Mouse (Mus musculus): Measurements from ENCODE around the gene Mrpl58. TPM values are rescaled to one million over a fixed set of nuclear protein-coding genes. Genes with fewer than 3 reads are reported as not detected.

Mrpl58 gene
- total and polyA plus RNA-seq, 2 experiments from 2014 or later: 107 to 224 TPM

DNA sequence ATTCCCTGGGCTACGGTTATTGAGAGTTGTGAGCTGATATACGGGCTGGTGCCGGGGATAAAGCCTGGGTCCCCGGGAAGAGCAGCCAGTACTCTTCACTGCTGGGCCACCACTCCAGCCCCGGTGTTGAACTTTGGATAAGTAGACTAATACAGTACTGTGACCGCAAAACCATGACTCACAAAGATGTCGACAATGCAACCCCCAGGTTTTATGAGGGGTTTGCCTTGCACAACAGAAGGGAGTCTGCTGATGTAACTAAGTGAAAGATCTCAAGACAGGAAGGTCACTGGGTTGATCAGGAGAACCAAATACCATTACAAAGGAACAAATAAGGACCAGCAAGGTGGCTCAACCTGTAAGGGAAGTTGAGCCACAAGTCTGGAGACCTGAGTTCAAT is 26.8 kb upstream of the Mrpl58 start:
- peaks cover 12% of the 10 kb centered on the region; the same call in 1 of the 2 replicates for H3K4me1 ChIP-seq (ENCODE audit: control insufficient read depth, insufficient read depth)
- DNase-seq (ENCODE audit: low spot score) (no peak), ATAC-seq (ENCODE audit: insufficient read depth, low read depth) (no peak)
- H3K4me2 ChIP-seq (ENCODE audit: low read depth, low read length): no peak overlapping the region
- H3K4me3 ChIP-seq (ENCODE audit: low read depth, low read length): no peak overlapping the region
- TF ChIP-seq CTCF (IDR thresholded peaks at IDR 0.05; ENCODE audit: low read depth): no peak
- TF ChIP-seq EP300 (IDR thresholded peaks at IDR 0.05; ENCODE audit: low read depth): no peak
- WGBS: 65% methylated on average over 7 of the region's 7 CpGs
- no peaks in the 10 kb centered on the region for H3K36me3 ChIP-seq (replicated peaks; ENCODE audit: control insufficient read depth, insufficient read depth, low read length)
- no peak overlapping the region for H3K27ac ChIP-seq (ENCODE audit: low read depth)
- H3K9me3 ChIP-seq (replicated peaks; ENCODE audit: control insufficient read depth, low read length): no peaks in the 10 kb centered on the region; the same call in 1 of the 2 replicates
- H3K9ac ChIP-seq (replicated peaks; ENCODE audit: low read depth, low read length): no peak overlapping the region
- H3K27me3 ChIP-seq (ENCODE audit: control insufficient read depth, insufficient read depth, low read length): no peaks in the 10 kb centered on the region

DNA sequence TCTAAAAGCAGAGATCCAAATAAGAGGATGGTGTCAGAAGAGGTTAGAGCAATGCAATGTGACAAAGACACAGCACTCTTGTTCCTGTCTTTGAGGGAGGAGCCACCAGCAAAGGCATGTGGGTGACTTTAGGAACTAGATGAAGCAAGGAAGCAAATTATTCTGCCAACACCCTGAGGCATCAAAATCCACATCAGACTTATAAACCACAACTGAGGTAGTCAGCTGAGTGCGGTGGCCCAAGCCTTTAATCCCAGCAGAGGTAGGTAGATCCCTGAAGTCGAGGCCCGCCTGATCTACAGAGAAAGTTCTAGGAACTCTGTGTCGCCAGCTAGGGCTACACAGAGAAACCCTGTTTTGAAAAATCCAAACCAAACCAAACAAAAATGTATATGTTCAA is 26.3 kb upstream of the Mrpl58 start:
- ATAC-seq (ENCODE audit: insufficient read depth, low read depth) (no peak), DNase-seq (ENCODE audit: low spot score) (no peak)
- H3K36me3 ChIP-seq (replicated peaks; ENCODE audit: control insufficient read depth, insufficient read depth, low read length): no peaks in the 10 kb centered on the region
- no peak for TF ChIP-seq EP300 (IDR thresholded peaks at IDR 0.05; ENCODE audit: low read depth)
- TF ChIP-seq CTCF (IDR thresholded peaks at IDR 0.05; ENCODE audit: low read depth): no peak
- no peak overlapping the region for H3K9ac ChIP-seq (replicated peaks; ENCODE audit: low read depth, low read length)
- no peaks in the 10 kb centered on the region; the same call in 1 of the 2 replicates for H3K9me3 ChIP-seq (replicated peaks; ENCODE audit: control insufficient read depth, low read length)
- peaks cover 13% of the 10 kb centered on the region for H3K4me1 ChIP-seq (ENCODE audit: control insufficient read depth, insufficient read depth)
- WGBS: 80% methylated on average over 4 of the region's 4 CpGs
- no peak overlapping the region for H3K4me3 ChIP-seq (ENCODE audit: low read depth, low read length)
- no peak overlapping the region for H3K4me2 ChIP-seq (ENCODE audit: low read depth, low read length)
- H3K27me3 ChIP-seq (ENCODE audit: control insufficient read depth, insufficient read depth, low read length): no peaks in the 10 kb centered on the region
- H3K27ac ChIP-seq (ENCODE audit: low read depth): no peak overlapping the region

DNA sequence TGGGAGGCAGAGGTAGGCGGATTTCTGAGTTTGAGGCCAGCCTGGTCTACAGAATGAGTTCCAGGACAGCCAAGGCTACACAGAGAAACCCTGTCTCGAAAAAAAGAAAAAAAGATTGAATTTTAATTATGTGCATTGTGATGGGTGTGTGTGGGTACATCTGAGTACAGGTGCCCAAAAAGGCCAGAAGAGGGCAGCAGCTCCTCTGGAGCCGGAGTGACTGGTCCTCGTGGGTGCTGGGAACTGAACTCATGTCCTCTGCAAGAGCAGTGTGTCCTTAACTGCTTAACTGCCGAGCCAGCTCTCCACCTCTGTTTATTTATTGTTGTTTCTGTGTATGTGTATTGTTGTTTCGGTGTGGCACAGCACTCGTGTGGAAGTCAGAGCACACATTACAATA is 25.7 kb upstream of the Mrpl58 start:
- Histone ChIP-seq H3K4me3 (ENCODE audit: low read depth, low read length) (no peak overlapping the region), H3K27me3 (ENCODE audit: control insufficient read depth, insufficient read depth, low read length) (no peaks in the 10 kb centered on the region), H3K4me2 (ENCODE audit: low read depth, low read length) (no peak overlapping the region), H3K9ac (replicated peaks; ENCODE audit: low read depth, low read length) (no peak overlapping the region), H3K9me3 (replicated peaks; ENCODE audit: control insufficient read depth, low read length) (no peaks in the 10 kb centered on the region; the same call in 1 of the 2 replicates), H3K36me3 (replicated peaks; ENCODE audit: control insufficient read depth, insufficient read depth, low read length) (no peaks in the 10 kb centered on the region), H3K4me1 (ENCODE audit: control insufficient read depth, insufficient read depth) (peaks cover 18% of the 10 kb centered on the region), H3K27ac (ENCODE audit: low read depth) (no peak overlapping the region)
- no peak for DNase-seq (ENCODE audit: low spot score)
- ATAC-seq (ENCODE audit: insufficient read depth, low read depth): no peak
- WGBS: 88% methylated on average over 7 of the region's 7 CpGs
- TF ChIP-seq EP300 (IDR thresholded peaks at IDR 0.05; ENCODE audit: low read depth) (no peak), CTCF (IDR thresholded peaks at IDR 0.05; ENCODE audit: low read depth) (no peak)

DNA sequence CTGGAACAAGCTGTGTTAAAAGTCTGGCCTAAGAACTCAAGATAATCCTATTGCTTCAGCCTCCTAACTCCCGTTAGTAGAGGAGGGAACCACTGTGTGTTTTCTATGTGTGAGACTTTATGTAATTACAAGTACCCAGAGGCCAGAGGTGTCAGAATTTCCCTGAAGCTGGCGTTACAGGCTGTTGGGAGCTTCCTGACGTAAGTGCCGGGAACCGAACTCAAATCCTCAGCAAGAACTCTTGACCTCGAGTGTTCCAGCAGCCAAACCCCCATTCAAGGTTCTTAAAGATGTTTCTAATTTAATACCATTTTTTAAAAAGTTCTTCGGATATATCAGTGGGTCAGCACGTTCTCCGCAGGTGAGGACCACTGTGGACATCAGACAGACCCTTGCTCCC is 22.3 kb upstream of the Mrpl58 start:
- Histone ChIP-seq H3K4me2 (ENCODE audit: low read depth, low read length) (peak overlapping the region; percentile 98), H3K4me3 (ENCODE audit: low read depth, low read length) (peak overlapping the region; percentile 81), H3K9ac (replicated peaks; ENCODE audit: low read depth, low read length) (no peak overlapping the region), H3K27me3 (ENCODE audit: control insufficient read depth, insufficient read depth, low read length) (peaks cover 5% of the 10 kb centered on the region; the same call in 1 of the 2 replicates), H3K27ac (ENCODE audit: low read depth) (peak overlapping the region; percentile 13), H3K36me3 (replicated peaks; ENCODE audit: control insufficient read depth, insufficient read depth, low read length) (no peaks in the 10 kb centered on the region), H3K9me3 (replicated peaks; ENCODE audit: control insufficient read depth, low read length) (no peaks in the 10 kb centered on the region; the same call in 1 of the 2 replicates), H3K4me1 (ENCODE audit: control insufficient read depth, insufficient read depth) (peaks cover 10% of the 10 kb centered on the region)
- WGBS: 13% methylated on average over 9 of the region's 9 CpGs
- TF ChIP-seq CTCF (IDR thresholded peaks at IDR 0.05; ENCODE audit: low read depth) (no peak), EP300 (IDR thresholded peaks at IDR 0.05; ENCODE audit: low read depth) (no peak)
- DNase-seq (ENCODE audit: low spot score) (no peak), ATAC-seq (ENCODE audit: insufficient read depth, low read depth) (no peak)

DNA sequence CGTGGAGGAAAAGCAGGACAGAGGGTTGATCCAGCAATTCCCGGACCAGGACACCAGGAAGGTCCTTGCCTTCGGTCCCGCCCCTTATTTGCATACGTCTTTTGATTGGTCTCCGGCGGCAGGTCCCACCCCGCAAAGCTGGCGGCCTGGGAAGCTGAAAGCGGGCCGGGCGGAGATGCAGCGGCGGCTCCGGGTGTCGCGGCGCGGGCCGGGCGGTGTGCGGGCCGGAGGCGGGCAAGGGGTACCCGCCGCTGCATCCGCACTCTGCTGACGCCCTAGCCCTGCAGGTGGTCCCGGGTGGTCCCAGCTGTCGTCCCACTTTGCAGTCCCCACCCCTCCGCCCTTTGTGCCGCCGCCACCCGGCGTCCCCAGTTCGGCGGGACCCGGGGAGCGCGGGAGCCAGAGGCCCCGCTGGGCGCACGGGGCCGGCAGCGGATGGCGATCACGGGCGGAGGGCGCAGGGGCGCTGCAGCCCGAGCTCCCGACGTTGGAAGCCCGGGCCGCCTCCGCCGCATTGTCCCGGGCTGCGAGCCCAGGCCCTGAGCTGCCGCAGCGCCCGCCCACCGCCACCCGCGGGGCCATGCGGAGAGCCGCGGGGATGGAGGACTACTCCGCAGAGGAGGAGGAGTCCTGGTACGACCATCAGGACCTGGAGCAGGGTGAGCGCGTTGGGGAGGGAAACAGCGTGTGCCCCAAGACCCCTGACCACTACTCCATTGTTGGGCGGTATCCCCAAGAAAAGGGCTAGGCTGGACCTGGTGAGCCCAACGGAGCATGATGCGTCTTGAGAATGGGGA is 21.6 kb upstream of the Mrpl58 start, which contains the start of gene Cdr2l:
Cdr2l (plus strand) TSS at position 174 of the 797 bp plus-strand sequence.
- peak within 1 kb of the TSS; percentile 73 for H3K27ac ChIP-seq (ENCODE audit: low read depth)
- under 1% methylated on average over 45 of the region's 76 CpGs for whole genome bisulfite sequencing
- peak within 1 kb of the TSS; percentile 81 for H3K4me3 ChIP-seq (ENCODE audit: low read depth, low read length)
- peak within 1 kb of the TSS; percentile 98 for H3K4me2 ChIP-seq (ENCODE audit: low read depth, low read length)
- DNase-seq (ENCODE audit: low spot score): peak; percentile 95
- H3K27me3 ChIP-seq (ENCODE audit: control insufficient read depth, insufficient read depth, low read length): peaks cover 5% of the 10 kb centered on the region; the same call in 1 of the 2 replicates
- ATAC-seq (ENCODE audit: insufficient read depth, low read depth): peak; percentile 92
- no peaks in the 10 kb centered on the region for H3K36me3 ChIP-seq (replicated peaks; ENCODE audit: control insufficient read depth, insufficient read depth, low read length)
- peak within 1 kb of the TSS; percentile 83 for H3K9ac ChIP-seq (replicated peaks; ENCODE audit: low read depth, low read length)
- TF ChIP-seq CTCF (IDR thresholded peaks at IDR 0.05; ENCODE audit: low read depth) (no peak), EP300 (IDR thresholded peaks at IDR 0.05; ENCODE audit: low read depth) (no peak)
- no peaks in the 10 kb centered on the region; the same call in 1 of the 2 replicates for H3K9me3 ChIP-seq (replicated peaks; ENCODE audit: control insufficient read depth, low read length)
- peaks cover 10% of the 10 kb centered on the region for H3K4me1 ChIP-seq (ENCODE audit: control insufficient read depth, insufficient read depth)
